Mouse (Mus musculus) hindbrain, embryonic 13.5 days (tissue): ENCODE data around the gene Tut4. TPM values are rescaled to one million over a fixed set of nuclear protein-coding genes. Genes with fewer than 3 reads are reported as not detected.
A peak's percentile ranks its signal among the peaks of the same experiment; 100 is the strongest.

Source experiments
- ATAC-seq: fragments of 200-750 bp; cut with Nextera tagmentation; 2 replicates; pipeline ENCODE4 v1.8.0; 2017; ENCODE audit warnings: moderate TSS enrichment; ENCODE audit not compliant: low FRiP score
- H3K27ac ChIP-seq: fragments of 300-500 bp; sonication (generic); 2 replicates; pipeline ENCODE4 v1.5.1; 2015; ENCODE audit warnings: inconsistent platforms, mild to moderate bottlenecking, moderate library complexity
- H3K27me3 ChIP-seq: fragments of 300-500 bp; sonication (generic); 2 replicates; pipeline ENCODE4 v1.6.1; 2015; ENCODE audit warnings: mild to moderate bottlenecking, inconsistent platforms
- H3K36me3 ChIP-seq: fragments of 300-500 bp; sonication (generic); 2 replicates; pipeline ENCODE4 v1.6.1; 2015; ENCODE audit warnings: mild to moderate bottlenecking, inconsistent platforms
- H3K4me1 ChIP-seq: fragments of 300-500 bp; sonication (generic); replicated peaks from 2 replicates; pipeline ENCODE4 v1.6.1; 2015; ENCODE audit warnings: inconsistent platforms
- H3K4me2 ChIP-seq: fragments of 300-500 bp; sonication (generic); 2 replicates; pipeline ENCODE4 v1.6.1; 2015; ENCODE audit warnings: inconsistent platforms, mild to moderate bottlenecking, moderate library complexity
- H3K4me3 ChIP-seq: fragments of 300-500 bp; sonication (generic); 2 replicates; pipeline ENCODE4 v1.5.1; 2015; ENCODE audit warnings: mild to moderate bottlenecking, inconsistent platforms
- H3K9ac ChIP-seq: fragments of 300-500 bp; sonication (generic); 2 replicates; pipeline ENCODE4 v1.6.1; 2015; ENCODE audit warnings: mild to moderate bottlenecking, inconsistent platforms
- H3K9me3 ChIP-seq: fragments of 300-500 bp; sonication (generic); 2 replicates; pipeline ENCODE4 v1.6.1; 2016; ENCODE audit warnings: inconsistent platforms
- WGBS: fragments of 180-500 bp; shearing (Covaris S2); methylation state at CpG from one replicate; pipeline ENCODE4 v1.1.7; 2015; 5-methylcytosine and 5-hydroxymethylcytosine counted together
- polyA plus RNA-seq: library from polyadenylated mRNA; unstranded; fragments of >200 nt; fragmentation: Nextera tagmentation; extraction: Ambion mirVana; gene quantifications from 2 replicates; pipeline ENCODE4 v1.2.1, GENCODE M21; 2015

Gene Tut4
- polyA plus RNA-seq = 67.6 and 81.8 TPM in 2 replicates

- peaks cover 17% of the 10 kb centered on the region for H3K4me1 ChIP-seq
- no peaks in the 10 kb centered on the region for H3K36me3 ChIP-seq
- peak within 1 kb of the TSS; percentile 97 for H3K9ac ChIP-seq
- H3K27ac ChIP-seq = peak within 1 kb of the TSS; percentile 100
- H3K27me3 ChIP-seq = no peaks in the 10 kb centered on the region
- H3K9me3 ChIP-seq = no peaks in the 10 kb centered on the region
- WGBS = under 1% methylated on average over 72 of the region's 97 CpGs
- H3K4me2 ChIP-seq = peak within 1 kb of the TSS; percentile 69
- peak within 1 kb of the TSS; percentile 92 for H3K4me3 ChIP-seq
- peak; percentile 94 for ATAC-seq
Observed at GRCm38 (mm10) chr4:108459231-108460155, at the start of gene Tut4. TSS of gene Tut4 (plus strand) at chr4:108459426.

GRCm38 (mm10) chr4:108424587-108424986 lies 34.6 kb upstream of the Tut4 start:
- H3K27me3 ChIP-seq = no peaks in the 10 kb centered on the region
- ATAC-seq = no peak

GRCm38 (mm10) chr4:108427719-108428340 lies 31.4 kb upstream of the Tut4 start:
- H3K4me1 ChIP-seq = peaks cover 17% of the 10 kb centered on the region
- H3K4me3 ChIP-seq = no peak overlapping the region
- H3K36me3 ChIP-seq = no peaks in the 10 kb centered on the region
- ATAC-seq = no peak
- no peak overlapping the region for H3K9ac ChIP-seq
- no peak overlapping the region for H3K4me2 ChIP-seq
- no peaks in the 10 kb centered on the region for H3K27me3 ChIP-seq
- WGBS = 83% methylated on average over 11 of the region's 11 CpGs
- H3K27ac ChIP-seq = no peak overlapping the region
- H3K9me3 ChIP-seq = no peaks in the 10 kb centered on the region

More at GRCm38 (mm10) chr4:108424587-108424986, 34.6 kb upstream of the Tut4 start:
- no peak overlapping the region for H3K4me2 ChIP-seq
- H3K36me3 ChIP-seq = no peaks in the 10 kb centered on the region
- H3K4me1 ChIP-seq = no peaks in the 10 kb centered on the region
- no peaks in the 10 kb centered on the region for H3K9me3 ChIP-seq
- no peak overlapping the region for H3K4me3 ChIP-seq
- H3K9ac ChIP-seq = no peak overlapping the region
- H3K27ac ChIP-seq = no peak overlapping the region
- WGBS = 91% methylated on average over 2 of the region's 2 CpGs

GRCm38 (mm10) chr4:108428341-108428721 lies 30.9 kb upstream of the Tut4 start:
- Histone ChIP-seq H3K27me3 (no peaks in the 10 kb centered on the region), H3K36me3 (no peaks in the 10 kb centered on the region), H3K4me3 (no peak overlapping the region), H3K4me1 (peaks cover 20% of the 10 kb centered on the region), H3K9ac (no peak overlapping the region), H3K4me2 (no peak overlapping the region), H3K27ac (no peak overlapping the region), H3K9me3 (no peaks in the 10 kb centered on the region)
- 90% methylated on average over 6 of the region's 6 CpGs for WGBS
- ATAC-seq = no peak

GRCm38 (mm10) chr4:108430656-108431560 lies 28.3 kb upstream of the Tut4 start:
- Histone ChIP-seq H3K4me1 (peaks cover 23% of the 10 kb centered on the region), H3K36me3 (no peaks in the 10 kb centered on the region), H3K9me3 (no peaks in the 10 kb centered on the region), H3K4me2 (no peak overlapping the region), H3K9ac (0 out of 2 replicates have a peak overlapping the region, but pooled peaks have one; percentile 10), H3K27ac (peak overlapping the region; percentile 74), H3K27me3 (no peaks in the 10 kb centered on the region), H3K4me3 (no peak overlapping the region)
- ATAC-seq = peak; percentile 83
- WGBS = 33% methylated on average over 4 of the region's 4 CpGs

- WGBS = 30% methylated on average over 2 of the region's 2 CpGs
- Histone ChIP-seq H3K27me3 (no peaks in the 10 kb centered on the region), H3K9ac (no peak overlapping the region), H3K36me3 (no peaks in the 10 kb centered on the region), H3K4me1 (peaks cover 23% of the 10 kb centered on the region), H3K9me3 (no peaks in the 10 kb centered on the region), H3K4me2 (no peak overlapping the region), H3K4me3 (no peak overlapping the region), H3K27ac (peak overlapping the region; percentile 74)
- ATAC-seq = no peak
Observed at GRCm38 (mm10) chr4:108431561-108431936, 27.7 kb upstream of the Tut4 start.

- Histone ChIP-seq H3K36me3 (no peaks in the 10 kb centered on the region), H3K9me3 (no peaks in the 10 kb centered on the region), H3K27ac (no peak overlapping the region), H3K9ac (no peak overlapping the region), H3K4me3 (no peak overlapping the region), H3K4me2 (no peak overlapping the region), H3K27me3 (no peaks in the 10 kb centered on the region), H3K4me1 (peaks cover 23% of the 10 kb centered on the region)
- no peak for ATAC-seq
- 35% methylated on average over 6 of the region's 6 CpGs for WGBS
Observed at GRCm38 (mm10) chr4:108433341-108433740, 25.9 kb upstream of the Tut4 start.

- H3K4me1 ChIP-seq = peaks cover 23% of the 10 kb centered on the region
- no peak overlapping the region for H3K4me2 ChIP-seq
- H3K36me3 ChIP-seq = no peaks in the 10 kb centered on the region
- ATAC-seq = no peak
- WGBS = 87% methylated on average over 4 of the region's 4 CpGs
- no peak overlapping the region for H3K9ac ChIP-seq
- no peak overlapping the region for H3K27ac ChIP-seq
- H3K9me3 ChIP-seq = no peaks in the 10 kb centered on the region
- H3K4me3 ChIP-seq = no peak overlapping the region
- H3K27me3 ChIP-seq = no peaks in the 10 kb centered on the region
Observed at GRCm38 (mm10) chr4:108434221-108434620, 25.0 kb upstream of the Tut4 start.

- Histone ChIP-seq H3K9ac (no peak overlapping the region), H3K9me3 (no peaks in the 10 kb centered on the region), H3K4me1 (peaks cover 23% of the 10 kb centered on the region), H3K36me3 (no peaks in the 10 kb centered on the region), H3K4me2 (no peak overlapping the region), H3K27ac (no peak overlapping the region), H3K4me3 (no peak overlapping the region), H3K27me3 (no peaks in the 10 kb centered on the region)
- WGBS = 92% methylated on average over 3 of the region's 3 CpGs
- no peak for ATAC-seq
Observed at GRCm38 (mm10) chr4:108434781-108435180, 24.4 kb upstream of the Tut4 start.

GRCm38 (mm10) chr4:108435646-108436045 lies 23.6 kb upstream of the Tut4 start:
- ATAC-seq = no peak
- Histone ChIP-seq H3K36me3 (no peaks in the 10 kb centered on the region), H3K4me1 (peaks cover 21% of the 10 kb centered on the region), H3K9me3 (no peaks in the 10 kb centered on the region), H3K27me3 (no peaks in the 10 kb centered on the region), H3K4me3 (no peak overlapping the region), H3K27ac (no peak overlapping the region), H3K4me2 (no peak overlapping the region), H3K9ac (no peak overlapping the region)
- WGBS = 78% methylated on average over 3 of the region's 3 CpGs

GRCm38 (mm10) chr4:108436225-108436624 lies 23.0 kb upstream of the Tut4 start:
- Histone ChIP-seq H3K27me3 (no peaks in the 10 kb centered on the region), H3K4me2 (no peak overlapping the region), H3K4me3 (no peak overlapping the region), H3K27ac (no peak overlapping the region), H3K36me3 (no peaks in the 10 kb centered on the region), H3K9ac (no peak overlapping the region), H3K4me1 (peaks cover 15% of the 10 kb centered on the region), H3K9me3 (no peaks in the 10 kb centered on the region)
- 82% methylated on average over 1 of the region's 1 CpGs for WGBS
- no peak for ATAC-seq
